Mouse (Mus musculus): ENCODE results near the gene Bicc1. TPM values are rescaled to one million over a fixed set of nuclear protein-coding genes. Genes with fewer than 3 reads are reported as not detected.
A peak's percentile ranks its signal among the peaks of the same experiment; 100 is the strongest.

Gene Bicc1
- polyA plus RNA-seq, 1 experiment from 2014 or later = 18.2 TPM

GRCm38 (mm10) chr10:70902751-70903485 lies 256.6 kb downstream of the Bicc1 start:
- Histone ChIP-seq H3K9me3 (ENCODE audit: low read length) (no peaks in the 10 kb centered on the region), H3K4me2 (replicated peaks; ENCODE audit: low read depth, low read length) (no peak overlapping the region), H3K36me3 (ENCODE audit: insufficient read depth, low read length) (no peaks in the 10 kb centered on the region), H3K4me1 (ENCODE audit: insufficient read depth, low read depth, low read length) (no peaks in the 10 kb centered on the region), H3K27ac (ENCODE audit: low read length) (no peak overlapping the region), H3K27me3 (replicated peaks; ENCODE audit: insufficient read depth, low read length) (no peaks in the 10 kb centered on the region), H3K9ac (replicated peaks; ENCODE audit: low read depth) (no peak overlapping the region), H3K4me3 (ENCODE audit: low read depth, low read length) (no peak overlapping the region)
- DNase-seq (ENCODE audit: low spot score) (no peak), ATAC-seq (peak; percentile 28; the same call in 1 of the 2 replicates)
- TF ChIP-seq EP300 (IDR thresholded peaks at IDR 0.05) (no peak), CTCF (IDR thresholded peaks at IDR 0.05) (no peak)
- WGBS = 31% methylated on average over 5 of the region's 5 CpGs

- Histone ChIP-seq H3K9ac (replicated peaks; ENCODE audit: low read depth) (no peak overlapping the region), H3K4me3 (ENCODE audit: low read depth, low read length) (no peak overlapping the region), H3K4me2 (replicated peaks; ENCODE audit: low read depth, low read length) (no peak overlapping the region), H3K27ac (ENCODE audit: low read length) (no peak overlapping the region), H3K9me3 (ENCODE audit: low read length) (no peaks in the 10 kb centered on the region), H3K27me3 (replicated peaks; ENCODE audit: insufficient read depth, low read length) (no peaks in the 10 kb centered on the region), H3K36me3 (ENCODE audit: insufficient read depth, low read length) (no peaks in the 10 kb centered on the region), H3K4me1 (ENCODE audit: insufficient read depth, low read depth, low read length) (no peaks in the 10 kb centered on the region)
- DNase-seq (ENCODE audit: low spot score) (no peak), ATAC-seq (no peak)
- TF ChIP-seq EP300 (IDR thresholded peaks at IDR 0.05) = no peak
- no peak for TF ChIP-seq CTCF (IDR thresholded peaks at IDR 0.05)
- 73% methylated on average over 11 of the region's 11 CpGs for WGBS
Observed at GRCm38 (mm10) chr10:70901193-70901875, 258.2 kb downstream of the Bicc1 start.

- no peaks in the 10 kb centered on the region for H3K9me3 ChIP-seq (ENCODE audit: low read length)
- DNase-seq (ENCODE audit: low spot score) (no peak), ATAC-seq (no peak)
- no peaks in the 10 kb centered on the region for H3K4me1 ChIP-seq (ENCODE audit: insufficient read depth, low read depth, low read length)
- no peak overlapping the region for H3K27ac ChIP-seq (ENCODE audit: low read length)
- H3K36me3 ChIP-seq (ENCODE audit: insufficient read depth, low read length) = no peaks in the 10 kb centered on the region
- no peak for TF ChIP-seq EP300 (IDR thresholded peaks at IDR 0.05)
- no peak for TF ChIP-seq CTCF (IDR thresholded peaks at IDR 0.05)
- H3K4me3 ChIP-seq (ENCODE audit: low read depth, low read length) = no peak overlapping the region
- no peaks in the 10 kb centered on the region for H3K27me3 ChIP-seq (replicated peaks; ENCODE audit: insufficient read depth, low read length)
- no peak overlapping the region for H3K9ac ChIP-seq (replicated peaks; ENCODE audit: low read depth)
- H3K4me2 ChIP-seq (replicated peaks; ENCODE audit: low read depth, low read length) = no peak overlapping the region
- WGBS = 81% methylated on average over 8 of the region's 8 CpGs
Observed at GRCm38 (mm10) chr10:70895891-70896290, 263.6 kb downstream of the Bicc1 start.

- ATAC-seq (no peak), DNase-seq (ENCODE audit: low spot score) (no peak)
- no peak overlapping the region for H3K4me2 ChIP-seq (replicated peaks; ENCODE audit: low read depth, low read length)
- TF ChIP-seq CTCF (IDR thresholded peaks at IDR 0.05) (no peak), EP300 (IDR thresholded peaks at IDR 0.05) (no peak)
- H3K4me3 ChIP-seq (ENCODE audit: low read depth, low read length) = no peak overlapping the region
- H3K36me3 ChIP-seq (ENCODE audit: insufficient read depth, low read length) = no peaks in the 10 kb centered on the region
- WGBS = 31% methylated on average over 1 of the region's 1 CpGs
- no peaks in the 10 kb centered on the region for H3K4me1 ChIP-seq (ENCODE audit: insufficient read depth, low read depth, low read length)
- no peaks in the 10 kb centered on the region for H3K9me3 ChIP-seq (ENCODE audit: low read length)
- no peaks in the 10 kb centered on the region for H3K27me3 ChIP-seq (replicated peaks; ENCODE audit: insufficient read depth, low read length)
- H3K9ac ChIP-seq (replicated peaks; ENCODE audit: low read depth) = no peak overlapping the region
- no peak overlapping the region for H3K27ac ChIP-seq (ENCODE audit: low read length)
Observed at GRCm38 (mm10) chr10:70878046-70878445, 281.5 kb downstream of the Bicc1 start.

- Histone ChIP-seq H3K9ac (replicated peaks; ENCODE audit: low read depth) (no peak overlapping the region), H3K4me3 (ENCODE audit: low read depth, low read length) (no peak overlapping the region), H3K36me3 (ENCODE audit: insufficient read depth, low read length) (no peaks in the 10 kb centered on the region), H3K4me1 (ENCODE audit: insufficient read depth, low read depth, low read length) (no peaks in the 10 kb centered on the region), H3K9me3 (ENCODE audit: low read length) (no peaks in the 10 kb centered on the region), H3K27ac (ENCODE audit: low read length) (no peak overlapping the region), H3K27me3 (replicated peaks; ENCODE audit: insufficient read depth, low read length) (no peaks in the 10 kb centered on the region), H3K4me2 (replicated peaks; ENCODE audit: low read depth, low read length) (no peak overlapping the region)
- DNase-seq (ENCODE audit: low spot score) = no peak
- no peak for TF ChIP-seq EP300 (IDR thresholded peaks at IDR 0.05)
- no peak for TF ChIP-seq CTCF (IDR thresholded peaks at IDR 0.05)
- no peak for ATAC-seq
- 80% methylated on average over 8 of the region's 8 CpGs for whole genome bisulfite sequencing
Observed at GRCm38 (mm10) chr10:70877631-70878030, 281.9 kb downstream of the Bicc1 start.

- Histone ChIP-seq H3K27me3 (replicated peaks; ENCODE audit: insufficient read depth, low read length) (no peaks in the 10 kb centered on the region), H3K4me2 (replicated peaks; ENCODE audit: low read depth, low read length) (no peak overlapping the region), H3K27ac (ENCODE audit: low read length) (no peak overlapping the region), H3K9ac (replicated peaks; ENCODE audit: low read depth) (no peak overlapping the region), H3K4me1 (ENCODE audit: insufficient read depth, low read depth, low read length) (no peaks in the 10 kb centered on the region), H3K9me3 (ENCODE audit: low read length) (no peaks in the 10 kb centered on the region), H3K4me3 (ENCODE audit: low read depth, low read length) (no peak overlapping the region), H3K36me3 (ENCODE audit: insufficient read depth, low read length) (no peaks in the 10 kb centered on the region)
- TF ChIP-seq CTCF (IDR thresholded peaks at IDR 0.05) = no peak
- no peak for TF ChIP-seq EP300 (IDR thresholded peaks at IDR 0.05)
- DNase-seq (ENCODE audit: low spot score) (no peak), ATAC-seq (no peak)
- 82% methylated on average over 9 of the region's 9 CpGs for WGBS
Observed at GRCm38 (mm10) chr10:70876522-70876921, 283.0 kb downstream of the Bicc1 start.
